Mouse (Mus musculus) forebrain, embryonic 11.5 days (tissue): ENCODE results near the gene Prim2. TPM values are rescaled to one million over a fixed set of nuclear protein-coding genes. Genes with fewer than 3 reads are reported as not detected.
"Not testable (repeated sequence)": the region's sequence is repeated elsewhere in the genome, so short reads cannot be mapped to it uniquely, and the experiment has no call there.

ENCODE experiments used
- ATAC-seq: fragments of 200-750 bp; cut with Nextera tagmentation; replicated peaks from 2 replicates; pipeline ENCODE4 v1.8.0; 2017; ENCODE audit warnings: moderate TSS enrichment; ENCODE audit not compliant: low FRiP score
- DNase-seq: peaks from one replicate; pipeline ENCODE4 v3.0.0-alpha.2; 2017; ENCODE audit warnings: low spot score
- H3K27ac ChIP-seq: fragments of 300-500 bp; sonication (generic); 2 replicates; pipeline ENCODE4 v1.5.1; 2014; ENCODE audit warnings: low read depth, low read length
- H3K27me3 ChIP-seq: fragments of 300-500 bp; sonication (generic); 2 replicates; pipeline ENCODE4 v1.6.1; 2014; ENCODE audit warnings: mild to moderate bottlenecking, low read length, mixed read lengths; ENCODE audit not compliant: control insufficient read depth, insufficient read depth
- H3K36me3 ChIP-seq: fragments of 300-500 bp; sonication (generic); 2 replicates; pipeline ENCODE4 v1.6.1; 2014; ENCODE audit warnings: mild to moderate bottlenecking, low read length, moderate library complexity, mixed read lengths; ENCODE audit not compliant: control insufficient read depth, insufficient read depth
- H3K4me1 ChIP-seq: fragments of 300-500 bp; sonication (generic); replicated peaks from 2 replicates; pipeline ENCODE4 v1.6.1; 2014; ENCODE audit warnings: low read length, mixed read lengths; ENCODE audit not compliant: control insufficient read depth, insufficient read depth
- H3K4me2 ChIP-seq: fragments of 300-500 bp; sonication (generic); 2 replicates; pipeline ENCODE4 v1.6.1; 2014; ENCODE audit warnings: low read depth, mild to moderate bottlenecking, low read length, moderate library complexity, mixed read lengths; ENCODE audit not compliant: severe bottlenecking
- H3K4me3 ChIP-seq: fragments of 300-500 bp; sonication (generic); 2 replicates; pipeline ENCODE4 v1.5.1; 2014; ENCODE audit warnings: low read depth, low read length
- H3K9ac ChIP-seq: fragments of 300-500 bp; sonication (generic); 2 replicates; pipeline ENCODE4 v1.6.1; 2014; ENCODE audit warnings: low read length
- H3K9me3 ChIP-seq: fragments of 300-500 bp; sonication (generic); 2 replicates; pipeline ENCODE4 v1.6.1; 2016; ENCODE audit warnings: low read length, mixed read lengths; ENCODE audit not compliant: control insufficient read depth
- WGBS: fragments of 180-500 bp; shearing (Covaris S2); extraction: QIAGEN DNeasy Blood & Tissue Kit; methylation state at CpG from one replicate; pipeline ENCODE4 v1.1.7; 2014; 5-methylcytosine and 5-hydroxymethylcytosine counted together
- polyA plus RNA-seq: library from polyadenylated mRNA; unstranded; fragments of >200 nt; fragmentation: Nextera tagmentation; extraction: Ambion mirVana; gene quantifications from 2 replicates; pipeline ENCODE4 v1.2.1, GENCODE M21; 2014

Gene Prim2
- polyA plus RNA-seq, 1 experiment from 2014 or later = 58.8 TPM

- Histone ChIP-seq H3K27ac (no peak overlapping the region), H3K9me3 (no peaks in the 10 kb centered on the region), H3K4me1 (no peaks in the 10 kb centered on the region), H3K27me3 (no peaks in the 10 kb centered on the region), H3K4me2 (no peak overlapping the region), H3K4me3 (no peak overlapping the region), H3K36me3 (no peaks in the 10 kb centered on the region), H3K9ac (no peak overlapping the region)
- 92% methylated on average over 6 of the region's 6 CpGs for WGBS
- ATAC-seq = no peak
- DNase-seq = no peak
Observed at GRCm38 (mm10) chr1:33627803-33628202, 41.8 kb downstream of the Prim2 start.

GRCm38 (mm10) chr1:33627070-33627469 is 42.5 kb downstream of the Prim2 start:
- H3K27ac ChIP-seq = no peak overlapping the region
- H3K4me3 ChIP-seq = no peak overlapping the region
- ATAC-seq (no peak), DNase-seq (no peak)
- WGBS = 92% methylated on average over 2 of the region's 2 CpGs
- H3K27me3 ChIP-seq = no peaks in the 10 kb centered on the region
- H3K36me3 ChIP-seq = no peaks in the 10 kb centered on the region
- H3K4me1 ChIP-seq = no peaks in the 10 kb centered on the region
- no peak overlapping the region for H3K9ac ChIP-seq
- no peak overlapping the region for H3K4me2 ChIP-seq
- H3K9me3 ChIP-seq = no peaks in the 10 kb centered on the region

- H3K9ac ChIP-seq = no peak overlapping the region
- no peak for DNase-seq
- ATAC-seq = no peak
- no peaks in the 10 kb centered on the region for H3K27me3 ChIP-seq
- no peak overlapping the region for H3K4me2 ChIP-seq
- H3K9me3 ChIP-seq = no peaks in the 10 kb centered on the region
- H3K4me3 ChIP-seq = no peak overlapping the region
- WGBS = 94% methylated on average over 6 of the region's 6 CpGs
- H3K36me3 ChIP-seq = no peaks in the 10 kb centered on the region
- no peak overlapping the region for H3K27ac ChIP-seq
- H3K4me1 ChIP-seq = no peaks in the 10 kb centered on the region
Observed at GRCm38 (mm10) chr1:33624900-33625299, 44.7 kb downstream of the Prim2 start.

- WGBS = 91% methylated on average over 4 of the region's 4 CpGs
- H3K27ac ChIP-seq = no peak overlapping the region
- no peak overlapping the region for H3K4me2 ChIP-seq
- H3K9ac ChIP-seq = no peak overlapping the region
- H3K27me3 ChIP-seq = no peaks in the 10 kb centered on the region
- H3K36me3 ChIP-seq = no peaks in the 10 kb centered on the region
- H3K4me3 ChIP-seq = no peak overlapping the region
- H3K4me1 ChIP-seq = no peaks in the 10 kb centered on the region
- no peak for DNase-seq
- no peaks in the 10 kb centered on the region for H3K9me3 ChIP-seq
- no peak for ATAC-seq
Observed at GRCm38 (mm10) chr1:33624441-33624840, 45.2 kb downstream of the Prim2 start.

GRCm38 (mm10) chr1:33621791-33622190 is 47.8 kb downstream of the Prim2 start:
- Histone ChIP-seq H3K4me3 (no peak overlapping the region), H3K9ac (no peak overlapping the region), H3K4me1 (no peaks in the 10 kb centered on the region), H3K36me3 (no peaks in the 10 kb centered on the region), H3K27me3 (no peaks in the 10 kb centered on the region), H3K27ac (no peak overlapping the region), H3K4me2 (no peak overlapping the region), H3K9me3 (no peaks in the 10 kb centered on the region)
- WGBS = 86% methylated on average over 10 of the region's 10 CpGs
- ATAC-seq (no peak), DNase-seq (no peak)

GRCm38 (mm10) chr1:33620091-33620788 is 49.4 kb downstream of the Prim2 start:
- Histone ChIP-seq H3K4me1 (no peaks in the 10 kb centered on the region), H3K9me3 (no peaks in the 10 kb centered on the region), H3K36me3 (no peaks in the 10 kb centered on the region), H3K9ac (no peak overlapping the region), H3K4me2 (no peak overlapping the region), H3K4me3 (no peak overlapping the region), H3K27ac (no peak overlapping the region), H3K27me3 (no peaks in the 10 kb centered on the region)
- 92% methylated on average over 9 of the region's 9 CpGs for WGBS
- ATAC-seq = no peak
- no peak for DNase-seq

- not testable (repeated sequence) for H3K27me3 ChIP-seq, H3K4me3 ChIP-seq, H3K36me3 ChIP-seq, ATAC-seq, DNase-seq, H3K4me1 ChIP-seq, H3K9ac ChIP-seq, H3K27ac ChIP-seq, H3K4me2 ChIP-seq, H3K9me3 ChIP-seq
- WGBS = 87% methylated on average over 5 of the region's 6 CpGs
Observed at GRCm38 (mm10) chr1:33616642-33617041, 53.0 kb downstream of the Prim2 start.

- no peak overlapping the region for H3K4me3 ChIP-seq
- ATAC-seq (no peak), DNase-seq (no peak)
- H3K36me3 ChIP-seq = no peaks in the 10 kb centered on the region
- H3K9me3 ChIP-seq = no peaks in the 10 kb centered on the region; the same call in 1 of the 2 replicates
- no peak overlapping the region for H3K9ac ChIP-seq
- H3K27ac ChIP-seq = no peak overlapping the region
- 82% methylated on average over 1 of the region's 1 CpGs for WGBS
- no peak overlapping the region for H3K4me2 ChIP-seq
- H3K4me1 ChIP-seq = no peaks in the 10 kb centered on the region
- no peaks in the 10 kb centered on the region for H3K27me3 ChIP-seq
Observed at GRCm38 (mm10) chr1:33612100-33612499, 57.5 kb downstream of the Prim2 start.

GRCm38 (mm10) chr1:33610026-33610721 is 59.4 kb downstream of the Prim2 start:
- H3K27ac ChIP-seq = no peak overlapping the region
- no peaks in the 10 kb centered on the region for H3K36me3 ChIP-seq
- no peaks in the 10 kb centered on the region for H3K27me3 ChIP-seq
- WGBS = 79% methylated on average over 14 of the region's 14 CpGs
- no peaks in the 10 kb centered on the region; the same call in 1 of the 2 replicates for H3K9me3 ChIP-seq
- H3K4me3 ChIP-seq = no peak overlapping the region
- H3K4me1 ChIP-seq = no peaks in the 10 kb centered on the region
- no peak overlapping the region for H3K9ac ChIP-seq
- ATAC-seq = no peak
- no peak overlapping the region for H3K4me2 ChIP-seq
- no peak for DNase-seq
